Mouse (Mus musculus) kidney, embryonic 14.5 days (tissue): ENCODE data around the gene Kdm2b. TPM values are rescaled to one million over a fixed set of nuclear protein-coding genes. Genes with fewer than 3 reads are reported as not detected.

Source experiments
- ATAC-seq: fragments of 200-750 bp; cut with Nextera tagmentation; 2 replicates; pipeline ENCODE4 v1.8.0; 2017; ENCODE audit warnings: moderate number of reproducible peaks, mild to moderate bottlenecking, moderate TSS enrichment, moderate library complexity; ENCODE audit not compliant: low FRiP score, low TSS enrichment
- H3K27ac ChIP-seq: fragments of 300-500 bp; sonication (generic); 2 replicates; pipeline ENCODE4 v1.5.1; 2014; ENCODE audit warnings: low read depth, mild to moderate bottlenecking, low read length, moderate library complexity, mixed read lengths
- H3K27me3 ChIP-seq: fragments of 300-500 bp; sonication (generic); 2 replicates; pipeline ENCODE4 v1.6.1; 2014; ENCODE audit warnings: mild to moderate bottlenecking, low read length; ENCODE audit not compliant: control insufficient read depth, insufficient read depth
- H3K36me3 ChIP-seq: fragments of 300-500 bp; sonication (generic); 2 replicates; pipeline ENCODE4 v1.6.1; 2014; ENCODE audit warnings: low read length, mixed read lengths; ENCODE audit not compliant: control insufficient read depth, insufficient read depth
- H3K4me1 ChIP-seq: fragments of 300-500 bp; sonication (generic); 2 replicates; pipeline ENCODE4 v1.6.1; 2014; ENCODE audit warnings: low read length, mixed read lengths; ENCODE audit not compliant: control insufficient read depth, insufficient read depth
- H3K4me2 ChIP-seq: fragments of 300-500 bp; sonication (generic); replicated peaks from 2 replicates; pipeline ENCODE4 v1.6.1; 2014; ENCODE audit warnings: low read depth, mild to moderate bottlenecking, low read length
- H3K4me3 ChIP-seq: fragments of 300-500 bp; sonication (generic); 2 replicates; pipeline ENCODE4 v1.5.1; 2014; ENCODE audit warnings: mild to moderate bottlenecking, low read length
- H3K9ac ChIP-seq: fragments of 300-500 bp; sonication (generic); 2 replicates; pipeline ENCODE4 v1.6.1; 2014; ENCODE audit warnings: low read depth, mild to moderate bottlenecking, low read length, moderate library complexity
- H3K9me3 ChIP-seq: fragments of 300-500 bp; sonication (generic); 2 replicates; pipeline ENCODE4 v1.6.1; 2016; ENCODE audit warnings: low read length; ENCODE audit not compliant: control insufficient read depth
- WGBS: fragments of 180-500 bp; shearing (Covaris S2); extraction: QIAGEN DNeasy Blood & Tissue Kit; methylation state at CpG from one replicate; pipeline ENCODE4 v1.1.7; 2014; 5-methylcytosine and 5-hydroxymethylcytosine counted together
- polyA plus RNA-seq: library from polyadenylated mRNA; unstranded; fragments of >200 nt; fragmentation: Nextera tagmentation; extraction: Ambion mirVana; gene quantifications from 2 replicates; pipeline ENCODE4 v1.2.1, GENCODE M21; 2014

Kdm2b gene
- polyA plus RNA-seq, 1 experiment from 2014 or later: 105 TPM

- no peaks in the 10 kb centered on the region for H3K9me3 ChIP-seq
- no peaks in the 10 kb centered on the region for H3K27me3 ChIP-seq
- WGBS: 90% methylated on average over 4 of the region's 4 CpGs
- no peaks in the 10 kb centered on the region for H3K4me1 ChIP-seq
- no peak for ATAC-seq
- H3K4me3 ChIP-seq: no peak overlapping the region
- H3K36me3 ChIP-seq: no peaks in the 10 kb centered on the region
- H3K4me2 ChIP-seq: no peak overlapping the region
- no peak overlapping the region for H3K9ac ChIP-seq
- H3K27ac ChIP-seq: no peak overlapping the region
Measured at GRCm38 (mm10) chr5:122912863-122913262, 76.8 kb downstream of the Kdm2b start.

- no peaks in the 10 kb centered on the region for H3K9me3 ChIP-seq
- H3K4me2 ChIP-seq: no peak overlapping the region
- H3K27ac ChIP-seq: peak overlapping the region; percentile 32; the same call in 1 of the 2 replicates
- H3K27me3 ChIP-seq: no peaks in the 10 kb centered on the region
- 55% methylated on average over 18 of the region's 18 CpGs for WGBS
- H3K4me1 ChIP-seq: no peaks in the 10 kb centered on the region
- H3K9ac ChIP-seq: no peak overlapping the region
- ATAC-seq: no peak
- H3K36me3 ChIP-seq: no peaks in the 10 kb centered on the region
- H3K4me3 ChIP-seq: no peak overlapping the region
Measured at GRCm38 (mm10) chr5:122909481-122909880, 80.1 kb downstream of the Kdm2b start.

GRCm38 (mm10) chr5:122908001-122908400 lies 81.6 kb downstream of the Kdm2b start:
- H3K27ac ChIP-seq: no peak overlapping the region
- 93% methylated on average over 2 of the region's 2 CpGs for WGBS
- no peaks in the 10 kb centered on the region for H3K36me3 ChIP-seq
- H3K4me1 ChIP-seq: no peaks in the 10 kb centered on the region
- H3K4me3 ChIP-seq: no peak overlapping the region
- H3K4me2 ChIP-seq: no peak overlapping the region
- no peaks in the 10 kb centered on the region for H3K9me3 ChIP-seq
- no peaks in the 10 kb centered on the region for H3K27me3 ChIP-seq
- no peak for ATAC-seq
- H3K9ac ChIP-seq: no peak overlapping the region

GRCm38 (mm10) chr5:122907182-122907581 lies 82.4 kb downstream of the Kdm2b start:
- Histone ChIP-seq H3K27me3 (no peaks in the 10 kb centered on the region), H3K36me3 (no peaks in the 10 kb centered on the region), H3K4me3 (no peak overlapping the region), H3K27ac (no peak overlapping the region), H3K9me3 (no peaks in the 10 kb centered on the region), H3K9ac (no peak overlapping the region; the same call in 1 of the 2 replicates), H3K4me2 (no peak overlapping the region), H3K4me1 (no peaks in the 10 kb centered on the region)
- WGBS: 71% methylated on average over 1 of the region's 1 CpGs
- no peak for ATAC-seq

- Histone ChIP-seq H3K27me3 (no peaks in the 10 kb centered on the region), H3K27ac (no peak overlapping the region), H3K9ac (no peak overlapping the region), H3K9me3 (no peaks in the 10 kb centered on the region), H3K4me3 (no peak overlapping the region), H3K36me3 (no peaks in the 10 kb centered on the region), H3K4me2 (no peak overlapping the region), H3K4me1 (peaks cover 11% of the 10 kb centered on the region)
- no peak for ATAC-seq
- 81% methylated on average over 5 of the region's 5 CpGs for WGBS
Measured at GRCm38 (mm10) chr5:122903165-122903564, 86.5 kb downstream of the Kdm2b start.

- Histone ChIP-seq H3K9ac (no peak overlapping the region), H3K4me2 (no peak overlapping the region), H3K9me3 (no peaks in the 10 kb centered on the region), H3K27me3 (no peaks in the 10 kb centered on the region), H3K4me3 (no peak overlapping the region), H3K4me1 (peaks cover 18% of the 10 kb centered on the region), H3K36me3 (no peaks in the 10 kb centered on the region), H3K27ac (no peak overlapping the region)
- 70% methylated on average over 6 of the region's 6 CpGs for WGBS
- ATAC-seq: no peak
Measured at GRCm38 (mm10) chr5:122902228-122902627, 87.4 kb downstream of the Kdm2b start.

- Histone ChIP-seq H3K4me3 (no peak overlapping the region), H3K4me2 (no peak overlapping the region), H3K27me3 (no peaks in the 10 kb centered on the region), H3K9me3 (no peaks in the 10 kb centered on the region), H3K36me3 (no peaks in the 10 kb centered on the region), H3K27ac (no peak overlapping the region), H3K4me1 (peaks cover 23% of the 10 kb centered on the region), H3K9ac (no peak overlapping the region)
- no peak for ATAC-seq
- WGBS: 34% methylated on average over 3 of the region's 3 CpGs
Measured at GRCm38 (mm10) chr5:122901666-122902065, 88.0 kb downstream of the Kdm2b start.

GRCm38 (mm10) chr5:122901179-122901578 lies 88.4 kb downstream of the Kdm2b start:
- Histone ChIP-seq H3K4me2 (peak overlapping the region; percentile 88), H3K4me3 (peak overlapping the region; percentile 87; the same call in 1 of the 2 replicates), H3K4me1 (peaks cover 27% of the 10 kb centered on the region), H3K9ac (peak overlapping the region; percentile 97), H3K9me3 (no peaks in the 10 kb centered on the region), H3K36me3 (no peaks in the 10 kb centered on the region), H3K27me3 (no peaks in the 10 kb centered on the region), H3K27ac (peak overlapping the region; percentile 92)
- WGBS: 50% methylated on average over 11 of the region's 11 CpGs
- no peak for ATAC-seq

GRCm38 (mm10) chr5:122900558-122901171 lies 89.0 kb downstream of the Kdm2b start:
- H3K4me1 ChIP-seq: peaks cover 27% of the 10 kb centered on the region
- H3K36me3 ChIP-seq: no peaks in the 10 kb centered on the region
- peak overlapping the region; percentile 97 for H3K9ac ChIP-seq
- WGBS: 2% methylated on average over 33 of the region's 33 CpGs
- no peaks in the 10 kb centered on the region for H3K9me3 ChIP-seq
- no peaks in the 10 kb centered on the region for H3K27me3 ChIP-seq
- peak overlapping the region; percentile 87 for H3K4me3 ChIP-seq
- peak overlapping the region; percentile 92 for H3K27ac ChIP-seq
- no peak for ATAC-seq
- peak overlapping the region; percentile 88 for H3K4me2 ChIP-seq
